Mouse (Mus musculus) liver, adult 2 months (tissue): ENCODE data around the gene Gjb5.

ENCODE experiments used
- CTCF ChIP-seq: fragments of 200-500 bp; IDR thresholded peaks from 2 replicates; pipeline ENCODE4 v1.5.1; 2011; ENCODE audit warnings: low read depth, low read length, control low read depth
- POLR2A ChIP-seq: fragments of 200-500 bp; IDR thresholded peaks from 2 replicates; pipeline ENCODE4 v1.6.1; 2011; ENCODE audit warnings: low read length, control low read depth; ENCODE audit not compliant: insufficient read depth; ENCODE audit errors: extremely low read depth

DNA sequence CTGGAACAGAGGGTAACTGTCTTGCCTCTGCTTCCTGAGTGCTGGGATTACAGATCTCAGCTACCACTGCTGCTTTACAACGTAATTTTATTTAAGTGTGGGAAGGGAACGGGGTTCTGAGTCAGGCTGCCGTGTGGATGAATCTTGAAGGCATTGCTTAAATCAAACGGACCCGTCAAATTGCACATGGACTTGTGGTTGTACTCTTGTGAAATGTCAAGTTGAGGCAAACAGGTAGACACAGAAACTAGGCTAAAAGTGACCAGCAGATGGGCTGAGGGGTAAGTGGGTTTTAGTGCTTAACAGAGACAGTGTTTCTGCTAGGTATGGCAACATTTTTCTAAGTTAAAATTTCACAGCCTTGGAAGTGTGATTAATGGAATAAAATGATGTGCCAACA, 20.3 kb downstream of the Gjb5 start:
- TF ChIP-seq POLR2A (no peak), CTCF (no peak)
